In the genomic region with DNA sequence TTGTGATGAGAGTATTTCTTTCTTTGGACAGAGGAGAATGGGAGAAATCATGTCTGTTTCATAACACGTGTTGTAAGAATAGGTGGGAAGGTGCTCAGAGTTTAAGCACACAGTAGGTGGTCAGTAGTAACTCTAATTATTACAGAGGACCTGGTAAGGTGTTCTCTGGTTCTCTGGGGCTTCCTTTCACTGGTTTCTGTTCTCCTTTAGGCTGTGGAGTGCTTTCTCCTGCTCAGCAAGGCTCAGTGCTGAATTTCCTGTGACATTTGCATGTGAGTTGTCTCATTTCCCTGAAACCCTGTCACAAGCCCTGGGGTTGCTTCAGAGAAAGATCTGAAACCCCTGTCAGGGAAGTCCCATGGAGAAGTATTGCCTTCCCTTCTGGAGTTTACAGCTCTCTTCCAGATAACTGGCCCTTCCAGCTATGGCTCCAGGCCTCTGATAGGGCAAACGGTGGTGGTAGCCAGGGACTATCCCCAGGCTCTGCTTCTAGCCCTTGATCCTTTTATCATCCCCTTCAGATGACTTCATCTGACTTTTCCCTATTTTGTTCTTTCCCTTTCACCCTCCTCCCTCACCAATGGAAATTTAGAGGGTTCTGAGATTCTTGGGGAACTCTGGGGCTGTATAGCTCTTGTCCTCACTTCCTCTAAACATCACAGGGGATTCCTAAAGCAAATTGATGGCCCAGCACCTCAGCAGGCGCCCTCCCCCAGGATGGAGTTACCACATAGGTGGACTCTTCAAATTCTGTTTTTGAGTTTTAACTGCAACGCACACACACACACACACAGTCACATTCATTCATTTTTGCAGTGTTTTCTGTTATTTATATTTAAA, we compare ENCODE assay signal across 12 mouse cellular contexts.
DNase-seq lines count a peak whose midpoint lies in the region; ATAC-seq lines count a peak whose summit lies in the region.
"Had no signal": no experiment of that assay in that cellular context is flagged by ENCODE, and none has a peak within 500 bp of the region (broad histone marks: within the 10 kb centered on the region; RNA-seq: fewer than 3 reads in every experiment).

No protein-coding gene starts in this region.

- WGBS in kidney, embryonic 15.5 days, result 50% methylated on average over 4 of the region's 4 CpGs

- intact Hi-C loops in heart, postnatal 25 days (cut with DNase I), result loop anchor here (5.0 kb wide), 1 partner anchor 201 kb away; a partner anchor contains a TSS

- no peak overlapping the region for H3K9ac ChIP-seq in kidney, embryonic 15.5 days
- H3K9ac ChIP-seq: embryonic facial prominence, embryonic 12.5 days; lung, embryonic 14.5 days had no signal

- peaks cover 11% of the 10 kb centered on the region; the same call in 1 of the 2 replicates for H3K4me1 ChIP-seq in kidney, embryonic 15.5 days
- H3K4me1 ChIP-seq: embryonic facial prominence, embryonic 12.5 days had no signal

- ATAC-seq in kidney, embryonic 15.5 days (replicated peaks; ENCODE audit: low FRiP score), result no peak
- ATAC-seq: hindbrain, postnatal 0 days had no signal

- H3K36me3 ChIP-seq in kidney, embryonic 15.5 days, result no peaks in the 10 kb centered on the region
- H3K36me3 ChIP-seq: embryonic facial prominence, embryonic 12.5 days had no signal

- H3K4me2 ChIP-seq in kidney, embryonic 15.5 days, result no peak overlapping the region
- H3K4me2 ChIP-seq: embryonic facial prominence, embryonic 12.5 days; lung, embryonic 14.5 days had no signal

- H3K9me3 ChIP-seq in kidney, embryonic 15.5 days (replicated peaks), result no peaks in the 10 kb centered on the region
- H3K9me3 ChIP-seq: embryonic facial prominence, embryonic 12.5 days had no signal

- no peaks in the 10 kb centered on the region for H3K27me3 ChIP-seq in kidney, embryonic 15.5 days
- H3K27me3 ChIP-seq: embryonic facial prominence, embryonic 12.5 days had no signal

- no peak overlapping the region for H3K27ac ChIP-seq in kidney, embryonic 15.5 days
- H3K27ac ChIP-seq: embryonic facial prominence, embryonic 12.5 days; hindbrain, postnatal 0 days had no signal

- no peak overlapping the region for H3K4me3 ChIP-seq in kidney, embryonic 15.5 days (replicated peaks)
- H3K4me3 ChIP-seq: embryonic facial prominence, embryonic 12.5 days had no signal

- peak; percentile 96 for DNase-seq in heart, adult 11 months
- DNase-seq in heart, postnatal 25 days (ENCODE audit: low spot score), result no peak
- DNase-seq in lung, postnatal 36 days, result peak; percentile 37
- DNase-seq in lung, postnatal 14 days, result no peak
- peak; percentile 58 to 74 for DNase-seq in monocyte, adult 2 months (ENCODE audit: low read depth in 1 of 2, low spot score in 2 of 2)
- no peak for DNase-seq in thymus, postnatal 10 days (ENCODE audit: low spot score in 2 of 2)
- no peak for DNase-seq in urinary bladder, adult 18-20 months (ENCODE audit: low spot score in 2 of 2)
- DNase-seq: right cerebral cortex, postnatal 4 days had no signal

Comparison
In these comparisons a context has a peak if more than half of its experiments do, and no peak if none do; other contexts are left out.
1. DNase-seq: peak in heart, adult 11 months (single experiment), lung, postnatal 36 days (single experiment) and monocyte, adult 2 months (2 of 2); none in heart, postnatal 25 days (single experiment), lung, postnatal 14 days (single experiment), thymus, postnatal 10 days (0 of 2) and urinary bladder, adult 18-20 months (0 of 2).